Mouse (Mus musculus) erythroblast, embryonic 14.5 days (primary cell): ENCODE results near the gene Wdr37.

Experiments
- GATA1 ChIP-seq: IDR thresholded peaks from 2 replicates; pipeline ENCODE4 v1.6.1; 2012; ENCODE audit warnings: low read length, inconsistent platforms, mixed read lengths
- TAL1 ChIP-seq: IDR thresholded peaks from 3 replicates; pipeline ENCODE4 v1.6.1; 2012; ENCODE audit warnings: low read length, inconsistent platforms, mixed read lengths

DNA sequence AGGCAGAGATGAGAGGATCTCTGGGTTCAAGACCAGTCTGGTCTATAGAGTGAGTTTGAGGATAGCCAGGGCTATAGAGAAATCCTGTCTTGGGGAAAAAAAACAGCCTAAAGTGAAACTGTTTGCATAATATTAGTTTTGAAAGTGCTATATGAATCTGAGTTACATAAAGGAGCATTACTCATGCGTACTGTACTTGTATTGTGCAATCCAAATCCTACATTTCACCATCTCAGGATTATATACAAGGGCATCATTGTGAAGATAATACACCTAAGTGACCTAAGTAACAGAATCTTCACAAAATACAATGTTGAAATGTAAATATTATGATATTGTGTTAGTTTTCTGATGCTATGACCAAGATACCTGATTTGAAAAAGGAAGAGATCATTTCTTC, 2.1 kb upstream of the Wdr37 start:
- TF ChIP-seq TAL1 (no peak), GATA1 (no peak)
